Mouse (Mus musculus) limb, embryonic 10.5 days (tissue): ENCODE data around the gene Neurl1a. TPM values are rescaled to one million over a fixed set of nuclear protein-coding genes. Genes with fewer than 3 reads are reported as not detected.
A peak's percentile ranks its signal among the peaks of the same experiment; 100 is the strongest.

ENCODE experiments used
- DNase-seq: peaks from one replicate; pipeline ENCODE4 v3.0.0-alpha.2; 2017; ENCODE audit warnings: low spot score
- H3K27ac ChIP-seq: fragments of 300-500 bp; sonication (generic); 2 replicates; pipeline ENCODE4 v1.5.1; 2016; ENCODE audit warnings: mild to moderate bottlenecking
- H3K27me3 ChIP-seq: fragments of 300-500 bp; sonication (generic); 2 replicates; pipeline ENCODE4 v1.6.1; 2016; ENCODE audit warnings: low read depth, mild to moderate bottlenecking; ENCODE audit not compliant: poor library complexity, severe bottlenecking
- H3K36me3 ChIP-seq: fragments of 300-500 bp; sonication (generic); 2 replicates; pipeline ENCODE4 v1.6.1; 2016; ENCODE audit warnings: mild to moderate bottlenecking, moderate library complexity
- H3K4me1 ChIP-seq: fragments of 300-500 bp; sonication (generic); 2 replicates; pipeline ENCODE4 v1.6.1; 2016
- H3K4me3 ChIP-seq: fragments of 300-500 bp; sonication (generic); 2 replicates; pipeline ENCODE4 v1.5.1; 2016; ENCODE audit warnings: mild to moderate bottlenecking, moderate library complexity
- H3K9me3 ChIP-seq: fragments of 300-500 bp; sonication (generic); replicated peaks from 2 replicates; pipeline ENCODE4 v1.6.1; 2016; ENCODE audit warnings: mild to moderate bottlenecking
- WGBS: fragments of 180-500 bp; shearing (Covaris S2); methylation state at CpG from one replicate; pipeline ENCODE4 v1.1.7; 2016; 5-methylcytosine and 5-hydroxymethylcytosine counted together
- polyA plus RNA-seq: library from polyadenylated mRNA; unstranded; fragments of >200 nt; fragmentation: Nextera tagmentation; extraction: Ambion mirVana; gene quantifications from 2 replicates; pipeline ENCODE4 v1.2.1, GENCODE M21; 2016

The Neurl1a gene
- polyA plus RNA-seq, 1 experiment from 2014 or later: 7.7 TPM

- H3K27ac ChIP-seq: no peak overlapping the region
- no peak overlapping the region for H3K4me3 ChIP-seq
- WGBS: 63% methylated on average over 15 of the region's 15 CpGs
- H3K27me3 ChIP-seq: 0 out of 2 replicates have a peak, but pooled peaks cover 3% of the 10 kb centered on the region
- H3K9me3 ChIP-seq: no peaks in the 10 kb centered on the region
- no peaks in the 10 kb centered on the region for H3K4me1 ChIP-seq
- H3K36me3 ChIP-seq: no peaks in the 10 kb centered on the region
- DNase-seq: no peak
These were observed 44.4 kb downstream of the Neurl1a start for GRCm38 (mm10) chr19:47222841-47223557.

GRCm38 (mm10) chr19:47224743-47225142, 46.1 kb downstream of the Neurl1a start:
- Histone ChIP-seq H3K27me3 (0 out of 2 replicates have a peak, but pooled peaks cover 12% of the 10 kb centered on the region), H3K27ac (no peak overlapping the region), H3K4me1 (peaks cover 15% of the 10 kb centered on the region), H3K4me3 (no peak overlapping the region), H3K9me3 (no peaks in the 10 kb centered on the region), H3K36me3 (no peaks in the 10 kb centered on the region)
- DNase-seq: no peak
- WGBS: 87% methylated on average over 4 of the region's 4 CpGs

- WGBS: 81% methylated on average over 5 of the region's 5 CpGs
These were observed 47.2 kb downstream of the Neurl1a start for GRCm38 (mm10) chr19:47225791-47226190.

GRCm38 (mm10) chr19:47228725-47229252, 50.2 kb downstream of the Neurl1a start:
- Histone ChIP-seq H3K4me3 (peak overlapping the region; percentile 41), H3K4me1 (peaks cover 15% of the 10 kb centered on the region), H3K27ac (peak overlapping the region; percentile 57), H3K27me3 (0 out of 2 replicates have a peak, but pooled peaks cover 13% of the 10 kb centered on the region), H3K9me3 (no peaks in the 10 kb centered on the region), H3K36me3 (no peaks in the 10 kb centered on the region)
- WGBS: 5% methylated on average over 16 of the region's 17 CpGs
- DNase-seq: peak; percentile 50

More at GRCm38 (mm10) chr19:47225791-47226190, 47.2 kb downstream of the Neurl1a start:
- no peak for DNase-seq
- peaks cover 15% of the 10 kb centered on the region for H3K4me1 ChIP-seq
- no peak overlapping the region for H3K4me3 ChIP-seq
- H3K9me3 ChIP-seq: no peaks in the 10 kb centered on the region
- H3K27me3 ChIP-seq: 0 out of 2 replicates have a peak, but pooled peaks cover 13% of the 10 kb centered on the region
- H3K36me3 ChIP-seq: no peaks in the 10 kb centered on the region
- H3K27ac ChIP-seq: no peak overlapping the region

- Histone ChIP-seq H3K36me3 (no peaks in the 10 kb centered on the region), H3K27me3 (0 out of 2 replicates have a peak, but pooled peaks cover 13% of the 10 kb centered on the region), H3K4me1 (peaks cover 15% of the 10 kb centered on the region), H3K9me3 (no peaks in the 10 kb centered on the region), H3K27ac (no peak overlapping the region), H3K4me3 (no peak overlapping the region; the same call in 1 of the 2 replicates)
- WGBS: 83% methylated on average over 5 of the region's 5 CpGs
- no peak for DNase-seq
These were observed 50.8 kb downstream of the Neurl1a start for GRCm38 (mm10) chr19:47229461-47229860.

- H3K27ac ChIP-seq: no peak overlapping the region
- DNase-seq: no peak
- no peaks in the 10 kb centered on the region for H3K9me3 ChIP-seq
- H3K27me3 ChIP-seq: 0 out of 2 replicates have a peak, but pooled peaks cover 13% of the 10 kb centered on the region
- H3K4me3 ChIP-seq: no peak overlapping the region
- H3K4me1 ChIP-seq: peaks cover 15% of the 10 kb centered on the region
- no peaks in the 10 kb centered on the region for H3K36me3 ChIP-seq
- WGBS: 86% methylated on average over 7 of the region's 7 CpGs
These were observed 51.5 kb downstream of the Neurl1a start for GRCm38 (mm10) chr19:47230082-47230481.

- 89% methylated on average over 8 of the region's 8 CpGs for WGBS
- H3K9me3 ChIP-seq: no peaks in the 10 kb centered on the region
- H3K27ac ChIP-seq: no peak overlapping the region
These were observed 52.1 kb downstream of the Neurl1a start for GRCm38 (mm10) chr19:47230682-47231081.

GRCm38 (mm10) chr19:47231389-47231788, 52.8 kb downstream of the Neurl1a start:
- peaks cover 15% of the 10 kb centered on the region for H3K4me1 ChIP-seq
- H3K4me3 ChIP-seq: no peak overlapping the region
- no peak for DNase-seq
- no peaks in the 10 kb centered on the region for H3K9me3 ChIP-seq
- no peak overlapping the region for H3K27ac ChIP-seq
- WGBS: 92% methylated on average over 6 of the region's 6 CpGs
- H3K36me3 ChIP-seq: no peaks in the 10 kb centered on the region
- 0 out of 2 replicates have a peak, but pooled peaks cover 10% of the 10 kb centered on the region for H3K27me3 ChIP-seq

More at GRCm38 (mm10) chr19:47230682-47231081, 52.1 kb downstream of the Neurl1a start:
- H3K4me3 ChIP-seq: no peak overlapping the region
- peaks cover 15% of the 10 kb centered on the region for H3K4me1 ChIP-seq
- H3K27me3 ChIP-seq: 0 out of 2 replicates have a peak, but pooled peaks cover 13% of the 10 kb centered on the region
- DNase-seq: no peak
- no peaks in the 10 kb centered on the region for H3K36me3 ChIP-seq

GRCm38 (mm10) chr19:47232077-47232865, 53.7 kb downstream of the Neurl1a start:
- 0 out of 2 replicates have a peak, but pooled peaks cover 10% of the 10 kb centered on the region for H3K27me3 ChIP-seq
- no peaks in the 10 kb centered on the region for H3K9me3 ChIP-seq
- 89% methylated on average over 5 of the region's 5 CpGs for WGBS
- H3K4me1 ChIP-seq: peaks cover 15% of the 10 kb centered on the region
- H3K27ac ChIP-seq: no peak overlapping the region
- no peak overlapping the region for H3K4me3 ChIP-seq
- DNase-seq: no peak
- H3K36me3 ChIP-seq: no peaks in the 10 kb centered on the region

GRCm38 (mm10) chr19:47233087-47233486, 54.5 kb downstream of the Neurl1a start:
- no peak overlapping the region for H3K4me3 ChIP-seq
- peaks cover 15% of the 10 kb centered on the region for H3K4me1 ChIP-seq
- no peaks in the 10 kb centered on the region for H3K36me3 ChIP-seq
- no peaks in the 10 kb centered on the region for H3K9me3 ChIP-seq
- H3K27me3 ChIP-seq: 0 out of 2 replicates have a peak, but pooled peaks cover 10% of the 10 kb centered on the region
- no peak overlapping the region for H3K27ac ChIP-seq
- DNase-seq: no peak
- 96% methylated on average over 3 of the region's 3 CpGs for WGBS

- 23% methylated on average over 12 of the region's 12 CpGs for WGBS
- Histone ChIP-seq H3K27ac (peak overlapping the region; percentile 66), H3K4me3 (peak overlapping the region; percentile 51), H3K36me3 (no peaks in the 10 kb centered on the region), H3K27me3 (peaks cover 9% of the 10 kb centered on the region), H3K4me1 (peaks cover 32% of the 10 kb centered on the region), H3K9me3 (no peaks in the 10 kb centered on the region)
- DNase-seq: peak; percentile 70
These were observed 61.5 kb downstream of the Neurl1a start for GRCm38 (mm10) chr19:47240076-47240475.

GRCm38 (mm10) chr19:47240957-47241356, 62.3 kb downstream of the Neurl1a start:
- DNase-seq: no peak
- H3K27me3 ChIP-seq: peaks cover 9% of the 10 kb centered on the region
- peak overlapping the region; percentile 51 for H3K4me3 ChIP-seq
- peaks cover 32% of the 10 kb centered on the region for H3K4me1 ChIP-seq
- 64% methylated on average over 7 of the region's 7 CpGs for WGBS
- no peaks in the 10 kb centered on the region for H3K9me3 ChIP-seq
- no peaks in the 10 kb centered on the region for H3K36me3 ChIP-seq
- peak overlapping the region; percentile 66; the same call in 1 of the 2 replicates for H3K27ac ChIP-seq
